Mouse (Mus musculus) neural tube, embryonic 15.5 days (tissue): ENCODE results near the gene Prkcq. TPM values are rescaled to one million over a fixed set of nuclear protein-coding genes. Genes with fewer than 3 reads are reported as not detected.

ENCODE experiments used
- ATAC-seq: fragments of 200-750 bp; cut with Nextera tagmentation; 2 replicates; pipeline ENCODE4 v1.8.0; 2017; ENCODE audit warnings: mild to moderate bottlenecking, moderate TSS enrichment, moderate library complexity; ENCODE audit not compliant: low FRiP score
- H3K27ac ChIP-seq: fragments of 300-500 bp; sonication (generic); replicated peaks from 2 replicates; pipeline ENCODE4 v1.5.1; 2015; ENCODE audit warnings: mild to moderate bottlenecking, inconsistent platforms
- H3K27me3 ChIP-seq: fragments of 300-500 bp; sonication (generic); replicated peaks from 2 replicates; pipeline ENCODE4 v1.6.1; 2015; ENCODE audit warnings: inconsistent platforms
- H3K36me3 ChIP-seq: fragments of 300-500 bp; sonication (generic); 2 replicates; pipeline ENCODE4 v1.6.1; 2015; ENCODE audit warnings: inconsistent platforms
- H3K4me1 ChIP-seq: fragments of 300-500 bp; sonication (generic); 2 replicates; pipeline ENCODE4 v1.6.1; 2015; ENCODE audit warnings: inconsistent platforms
- H3K4me2 ChIP-seq: fragments of 300-500 bp; sonication (generic); 2 replicates; pipeline ENCODE4 v1.6.1; 2015; ENCODE audit warnings: inconsistent platforms, mild to moderate bottlenecking, moderate library complexity
- H3K4me3 ChIP-seq: fragments of 300-500 bp; sonication (generic); replicated peaks from 2 replicates; pipeline ENCODE4 v1.5.1; 2015; ENCODE audit warnings: mild to moderate bottlenecking, inconsistent platforms
- H3K9ac ChIP-seq: fragments of 300-500 bp; sonication (generic); replicated peaks from 2 replicates; pipeline ENCODE4 v1.6.1; 2015; ENCODE audit warnings: mild to moderate bottlenecking, inconsistent platforms
- H3K9me3 ChIP-seq: fragments of 300-500 bp; sonication (generic); replicated peaks from 2 replicates; pipeline ENCODE4 v1.6.1; 2016; ENCODE audit warnings: inconsistent platforms
- WGBS: fragments of 180-500 bp; shearing (Covaris S2); methylation state at CpG from one replicate; pipeline ENCODE4 v1.1.7; 2015; ENCODE audit warnings: mixed read lengths; 5-methylcytosine and 5-hydroxymethylcytosine counted together
- polyA plus RNA-seq: library from polyadenylated mRNA; unstranded; fragments of >200 nt; fragmentation: Nextera tagmentation; extraction: Ambion mirVana; gene quantifications from 2 replicates; pipeline ENCODE4 v1.2.1, GENCODE M21; 2015

Prkcq gene
- polyA plus RNA-seq, 1 experiment from 2014 or later = 33.1 TPM

DNA sequence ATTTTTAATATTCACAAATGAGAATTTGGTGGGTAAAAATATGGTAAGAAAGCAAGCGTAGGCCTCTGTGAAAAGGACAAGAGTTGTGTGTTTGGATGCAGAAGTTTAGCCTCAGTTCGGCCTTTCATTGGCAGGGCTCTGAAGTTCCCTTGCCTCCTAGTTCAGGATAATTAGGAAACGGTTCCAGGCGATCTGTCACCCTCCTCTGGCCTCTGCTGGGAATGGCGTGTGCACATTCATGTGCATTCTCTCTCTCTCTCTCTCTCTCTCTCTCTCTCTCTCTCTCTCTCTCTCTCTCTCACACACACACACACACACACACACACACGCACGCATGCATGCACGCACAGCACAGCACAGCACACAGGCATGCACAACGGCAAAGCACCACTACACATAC lies 93.5 kb downstream of the Prkcq start:
- Histone ChIP-seq H3K9ac (no peak overlapping the region), H3K9me3 (no peaks in the 10 kb centered on the region), H3K4me3 (no peak overlapping the region), H3K27ac (no peak overlapping the region), H3K27me3 (no peaks in the 10 kb centered on the region), H3K36me3 (no peaks in the 10 kb centered on the region), H3K4me1 (no peaks in the 10 kb centered on the region), H3K4me2 (no peak overlapping the region)
- no peak for ATAC-seq
- 79% methylated on average over 9 of the region's 9 CpGs for WGBS

DNA sequence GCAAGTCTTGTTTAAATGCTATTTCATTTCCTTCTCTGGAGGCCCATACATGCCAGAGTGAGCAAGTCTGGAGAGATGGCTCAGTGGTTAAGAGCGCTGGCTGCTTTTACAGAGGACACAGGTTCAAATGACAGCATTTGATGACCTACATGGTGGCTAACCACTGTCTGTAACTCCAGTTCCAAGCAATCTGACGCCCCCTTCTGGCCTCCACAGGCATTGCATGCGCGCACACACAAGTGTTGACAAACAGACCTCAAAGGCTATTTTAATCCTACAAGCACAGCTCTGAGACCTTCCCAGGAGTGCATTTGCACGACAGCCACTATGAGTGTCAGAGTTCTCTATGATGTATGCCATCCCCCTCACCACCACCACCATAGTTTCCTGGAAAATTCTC lies 94.4 kb downstream of the Prkcq start:
- H3K36me3 ChIP-seq = no peaks in the 10 kb centered on the region
- no peaks in the 10 kb centered on the region for H3K4me1 ChIP-seq
- H3K4me2 ChIP-seq = no peak overlapping the region
- no peaks in the 10 kb centered on the region for H3K27me3 ChIP-seq
- H3K9me3 ChIP-seq = no peaks in the 10 kb centered on the region
- H3K4me3 ChIP-seq = no peak overlapping the region
- H3K9ac ChIP-seq = no peak overlapping the region
- ATAC-seq = no peak
- no peak overlapping the region for H3K27ac ChIP-seq
- WGBS = 75% methylated on average over 5 of the region's 5 CpGs

DNA sequence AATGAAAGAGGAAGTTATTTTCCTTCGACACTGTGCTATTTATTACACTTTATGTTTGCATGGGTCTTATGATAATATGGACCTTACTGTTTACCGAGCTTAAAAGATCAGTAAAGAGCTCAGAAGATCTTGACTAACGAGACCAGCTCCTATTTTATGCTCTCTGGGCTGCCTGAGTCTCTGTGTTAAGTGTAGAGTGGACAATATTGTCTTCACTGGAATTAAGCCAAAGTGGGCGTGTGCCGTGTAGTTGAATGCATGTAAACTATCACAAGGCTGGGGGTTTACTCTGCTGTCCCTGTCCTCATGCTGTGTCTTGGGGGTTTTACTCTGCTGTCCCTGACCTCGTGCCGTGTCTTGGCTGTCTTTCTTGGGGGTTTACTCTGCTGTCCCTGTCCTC lies 107.1 kb downstream of the Prkcq start:
- Histone ChIP-seq H3K4me2 (no peak overlapping the region), H3K36me3 (no peaks in the 10 kb centered on the region), H3K9ac (no peak overlapping the region), H3K27ac (no peak overlapping the region), H3K4me3 (no peak overlapping the region), H3K9me3 (no peaks in the 10 kb centered on the region), H3K27me3 (no peaks in the 10 kb centered on the region), H3K4me1 (no peaks in the 10 kb centered on the region)
- ATAC-seq = no peak
- WGBS = 74% methylated on average over 7 of the region's 7 CpGs

DNA sequence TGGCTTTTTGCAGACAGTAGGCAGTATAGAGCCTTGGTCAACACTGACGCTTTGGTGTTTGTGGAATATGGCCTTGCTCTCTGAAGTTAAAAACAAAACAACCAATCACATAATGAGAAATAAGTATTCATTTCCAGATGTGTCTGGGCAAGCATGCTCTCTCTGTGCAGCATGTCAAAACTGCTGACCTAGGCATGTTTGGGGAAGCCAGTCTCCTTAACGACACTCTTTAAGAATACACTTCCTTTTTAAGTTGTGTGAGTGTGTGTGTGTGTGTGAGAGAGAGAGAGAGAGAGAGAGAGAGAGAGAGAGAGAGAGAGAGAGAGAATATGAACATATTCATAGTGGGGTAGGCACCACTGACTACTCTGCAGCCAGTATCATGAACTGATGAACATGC lies 108.3 kb downstream of the Prkcq start:
- Histone ChIP-seq H3K36me3 (no peaks in the 10 kb centered on the region), H3K4me1 (no peaks in the 10 kb centered on the region), H3K27me3 (no peaks in the 10 kb centered on the region), H3K4me2 (no peak overlapping the region), H3K9me3 (no peaks in the 10 kb centered on the region), H3K4me3 (no peak overlapping the region), H3K27ac (no peak overlapping the region), H3K9ac (no peak overlapping the region)
- ATAC-seq = no peak
- WGBS = 85% methylated on average over 2 of the region's 2 CpGs

DNA sequence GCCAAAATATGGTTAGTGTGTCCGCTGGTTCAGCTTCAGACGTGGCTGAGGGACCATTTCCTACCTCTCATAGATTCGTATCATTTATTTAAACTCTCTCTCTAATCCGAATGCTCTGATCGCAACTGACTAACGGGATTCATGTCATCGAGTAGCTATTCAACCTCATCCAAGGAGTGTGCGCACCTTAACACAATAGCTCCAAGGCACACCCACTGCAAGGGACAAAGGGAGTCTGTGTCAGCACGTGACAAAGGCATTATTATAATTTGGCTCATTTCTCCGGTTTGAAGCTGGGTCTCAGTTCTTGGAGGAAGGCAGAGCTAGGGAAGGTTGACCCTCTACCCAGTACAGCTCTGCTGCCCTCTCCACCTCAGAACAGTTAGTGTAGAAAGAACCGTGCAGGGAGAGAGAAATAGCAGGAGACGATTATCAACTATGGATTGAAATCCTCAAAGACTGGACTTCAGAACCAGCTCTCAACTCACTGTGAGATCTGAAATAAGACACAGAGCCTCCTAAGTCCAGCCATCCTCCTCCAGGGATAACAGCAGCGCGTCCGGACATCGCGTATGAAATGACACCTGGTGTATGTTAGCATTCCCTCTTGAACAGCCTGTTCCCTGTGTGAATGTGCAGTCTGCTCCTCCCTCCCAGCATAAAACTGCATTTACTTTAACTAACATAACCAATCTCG lies 116.1 kb downstream of the Prkcq start:
- no peaks in the 10 kb centered on the region for H3K9me3 ChIP-seq
- H3K9ac ChIP-seq = no peak overlapping the region
- H3K4me3 ChIP-seq = no peak overlapping the region
- 70% methylated on average over 18 of the region's 18 CpGs for WGBS
- peak; percentile 73 for ATAC-seq
- no peaks in the 10 kb centered on the region for H3K36me3 ChIP-seq
- no peaks in the 10 kb centered on the region for H3K27me3 ChIP-seq
- 0 out of 2 replicates have a peak, but pooled peaks cover 4% of the 10 kb centered on the region for H3K4me1 ChIP-seq
- H3K27ac ChIP-seq = no peak overlapping the region
- peak overlapping the region; percentile 27; the same call in 1 of the 2 replicates for H3K4me2 ChIP-seq

DNA sequence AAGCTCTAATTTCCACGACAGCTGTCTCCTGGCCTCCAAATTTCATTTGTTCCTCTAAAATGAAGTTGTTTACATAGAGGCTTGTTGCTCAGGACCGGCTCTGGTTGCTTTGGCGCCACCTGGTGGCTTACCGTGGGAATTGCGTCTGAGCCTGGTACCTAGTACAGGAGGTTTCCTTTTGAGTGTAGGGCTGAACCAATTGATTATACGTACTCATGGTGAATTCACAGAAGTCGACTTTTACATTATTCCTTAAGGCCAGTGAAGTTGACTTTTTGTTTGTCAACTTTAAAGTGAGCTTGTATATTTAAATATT lies 116.6 kb downstream of the Prkcq start:
- Histone ChIP-seq H3K4me1 (0 out of 2 replicates have a peak, but pooled peaks cover 4% of the 10 kb centered on the region), H3K9ac (no peak overlapping the region), H3K4me2 (peak overlapping the region; percentile 27; the same call in 1 of the 2 replicates)

DNA sequence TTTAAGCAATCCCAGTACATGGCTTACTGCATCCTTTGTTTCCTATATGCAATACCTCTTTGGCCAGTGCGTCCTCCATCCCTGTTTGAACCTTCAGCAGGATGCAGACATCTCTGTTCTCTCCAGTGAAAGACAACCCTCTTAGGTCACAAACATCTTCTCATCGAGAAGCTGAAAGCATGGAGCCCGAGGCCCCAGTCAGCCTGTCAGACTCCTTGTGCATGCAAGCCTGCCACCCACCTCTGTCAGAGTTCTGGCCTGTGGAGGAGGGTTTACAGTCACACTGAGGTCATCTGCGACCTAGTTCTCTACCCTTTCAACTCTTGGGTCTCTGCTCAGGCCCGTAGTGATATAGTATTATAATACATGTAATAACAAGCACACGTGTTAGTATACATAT lies 119.0 kb downstream of the Prkcq start:
- H3K27me3 ChIP-seq = no peaks in the 10 kb centered on the region
- H3K4me2 ChIP-seq = no peak overlapping the region

More for the DNA sequence above, 116.6 kb downstream of the Prkcq start:
- H3K4me3 ChIP-seq = no peak overlapping the region
- no peaks in the 10 kb centered on the region for H3K36me3 ChIP-seq
- peak; percentile 91 for ATAC-seq
- H3K27ac ChIP-seq = no peak overlapping the region
- H3K9me3 ChIP-seq = no peaks in the 10 kb centered on the region
- H3K27me3 ChIP-seq = no peaks in the 10 kb centered on the region
- 5% methylated on average over 7 of the region's 7 CpGs for WGBS

DNA sequence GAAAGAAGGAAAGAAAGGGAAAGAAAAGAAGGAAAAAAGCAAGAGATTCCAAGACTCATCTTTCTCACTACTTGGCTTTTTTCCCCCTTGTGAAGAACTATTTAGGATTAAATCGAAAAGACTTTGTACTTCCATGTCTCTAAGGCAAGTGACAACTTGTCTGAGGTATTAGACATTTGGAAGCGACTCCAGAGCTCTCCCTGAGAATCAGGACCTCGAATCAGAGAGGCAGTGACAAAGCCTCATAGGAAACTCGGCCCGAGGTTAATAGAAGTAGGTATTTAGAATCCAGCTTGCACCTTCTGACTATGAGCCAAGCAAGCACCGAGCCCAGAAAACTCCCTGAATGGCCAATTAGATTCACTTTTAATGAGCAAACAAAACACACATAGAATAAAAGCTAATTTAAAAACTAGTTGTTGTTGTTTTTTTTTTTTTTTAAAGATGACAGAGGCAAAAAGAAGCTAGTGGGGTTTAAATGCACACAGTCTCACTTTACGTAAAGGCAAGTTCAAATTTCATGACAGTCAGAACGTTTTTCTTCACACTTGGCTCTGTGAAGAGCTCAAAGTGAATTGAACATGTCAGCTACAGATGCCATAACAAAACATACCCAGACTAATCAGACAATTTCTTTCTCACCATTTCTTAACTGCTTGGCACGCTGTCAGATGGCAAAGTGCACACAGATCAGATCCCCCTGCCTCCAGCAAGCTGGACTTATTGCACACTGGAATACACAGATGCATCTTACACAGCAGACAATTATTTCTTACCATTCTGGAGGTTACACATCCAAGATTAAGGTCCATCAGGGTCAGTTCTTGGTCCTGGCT lies 119.9 kb downstream of the Prkcq start:
- no peak overlapping the region for H3K4me3 ChIP-seq
- no peak overlapping the region for H3K4me2 ChIP-seq
- no peak for ATAC-seq
- no peak overlapping the region for H3K9ac ChIP-seq
- 0 out of 2 replicates have a peak, but pooled peaks cover 4% of the 10 kb centered on the region for H3K4me1 ChIP-seq
- H3K27me3 ChIP-seq = no peaks in the 10 kb centered on the region
- no peak overlapping the region for H3K27ac ChIP-seq
- WGBS = 73% methylated on average over 9 of the region's 9 CpGs
- H3K36me3 ChIP-seq = no peaks in the 10 kb centered on the region
- no peaks in the 10 kb centered on the region for H3K9me3 ChIP-seq

More for the DNA sequence above, 119.0 kb downstream of the Prkcq start:
- WGBS = 97% methylated on average over 6 of the region's 6 CpGs
- no peak for ATAC-seq
- H3K4me1 ChIP-seq = 0 out of 2 replicates have a peak, but pooled peaks cover 4% of the 10 kb centered on the region
- H3K36me3 ChIP-seq = no peaks in the 10 kb centered on the region
- no peaks in the 10 kb centered on the region for H3K9me3 ChIP-seq
- no peak overlapping the region for H3K27ac ChIP-seq
- no peak overlapping the region for H3K4me3 ChIP-seq
- H3K9ac ChIP-seq = no peak overlapping the region

DNA sequence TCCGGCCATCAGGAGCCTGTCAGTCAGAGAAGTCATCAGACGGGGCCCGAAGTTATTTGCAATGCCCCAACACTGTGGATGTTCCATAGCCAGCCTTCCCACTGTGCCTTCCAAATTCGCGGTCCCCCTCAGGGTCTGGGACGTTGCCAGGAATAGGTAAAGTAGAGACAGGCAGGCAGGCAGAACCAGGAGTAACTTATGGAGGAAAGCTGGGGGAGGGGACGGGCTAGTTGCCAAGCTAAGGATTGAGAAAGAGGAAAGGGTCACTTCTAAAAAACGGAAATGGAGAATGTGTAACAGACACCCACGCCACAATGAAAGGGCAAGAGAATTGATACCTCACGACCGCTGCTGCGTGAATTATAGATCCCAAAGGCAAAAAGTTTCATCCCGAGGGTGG lies 121.2 kb downstream of the Prkcq start:
- Histone ChIP-seq H3K4me3 (no peak overlapping the region), H3K9ac (no peak overlapping the region), H3K4me2 (no peak overlapping the region), H3K27ac (no peak overlapping the region), H3K36me3 (no peaks in the 10 kb centered on the region), H3K4me1 (0 out of 2 replicates have a peak, but pooled peaks cover 3% of the 10 kb centered on the region), H3K9me3 (no peaks in the 10 kb centered on the region), H3K27me3 (no peaks in the 10 kb centered on the region)
- ATAC-seq = no peak
- 88% methylated on average over 13 of the region's 13 CpGs for WGBS

DNA sequence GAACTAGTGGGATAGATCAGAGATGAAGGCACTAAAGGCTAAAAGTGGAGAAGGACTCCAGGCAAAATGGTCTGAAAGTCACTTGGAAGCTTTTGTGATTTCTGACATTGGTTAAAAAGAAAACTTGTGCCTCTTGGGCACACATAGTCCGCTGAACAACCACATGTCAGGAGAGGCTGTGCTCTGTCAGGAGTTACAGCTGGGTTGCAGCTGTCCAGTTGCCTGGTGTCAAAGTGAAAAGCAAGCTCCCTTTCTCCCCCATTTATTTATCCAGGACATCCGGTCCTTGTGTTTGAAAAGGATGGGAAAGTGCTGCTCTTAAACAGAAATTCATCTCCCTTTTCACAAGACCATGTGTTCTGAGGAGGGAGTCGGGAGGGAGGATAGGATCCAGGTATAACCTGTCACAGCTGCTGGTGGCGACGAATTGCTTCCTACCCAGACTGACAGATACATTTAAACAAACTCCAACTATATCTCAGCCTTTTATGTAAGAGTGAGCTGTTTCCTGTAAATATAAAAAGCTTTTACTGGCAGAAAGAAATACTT lies 122.8 kb downstream of the Prkcq start:
- ATAC-seq = no peak
- WGBS = 78% methylated on average over 5 of the region's 5 CpGs
- no peak overlapping the region for H3K9ac ChIP-seq

DNA sequence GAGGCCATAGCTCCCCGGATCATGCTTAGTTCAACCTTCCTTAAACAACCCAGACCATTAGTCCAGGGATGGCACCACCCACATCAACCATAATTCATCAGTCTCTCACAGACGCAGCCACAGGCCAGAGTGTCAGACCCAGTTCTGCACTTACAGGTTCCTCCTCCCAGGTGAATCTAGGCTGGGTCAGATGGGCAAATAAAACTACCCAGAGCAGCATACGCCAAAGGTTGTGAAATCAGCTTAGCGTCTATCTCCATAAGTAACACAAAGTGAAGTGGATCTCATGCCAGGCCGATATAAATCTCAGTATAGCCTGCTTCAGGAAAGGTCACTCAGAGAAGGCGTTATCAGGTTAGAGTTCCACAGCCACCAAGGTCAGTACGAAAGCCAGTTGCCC lies 126.9 kb downstream of the Prkcq start:
- H3K9me3 ChIP-seq = no peaks in the 10 kb centered on the region
- ATAC-seq = no peak
- no peak overlapping the region for H3K9ac ChIP-seq
- no peaks in the 10 kb centered on the region for H3K4me1 ChIP-seq
- no peak overlapping the region for H3K4me2 ChIP-seq
- H3K27me3 ChIP-seq = no peaks in the 10 kb centered on the region
- no peaks in the 10 kb centered on the region for H3K36me3 ChIP-seq
- H3K27ac ChIP-seq = no peak overlapping the region
- no peak overlapping the region for H3K4me3 ChIP-seq
- WGBS = 93% methylated on average over 7 of the region's 7 CpGs

More for the DNA sequence above, 122.8 kb downstream of the Prkcq start:
- no peak overlapping the region for H3K27ac ChIP-seq
- H3K36me3 ChIP-seq = no peaks in the 10 kb centered on the region
- no peak overlapping the region for H3K4me3 ChIP-seq
- H3K4me1 ChIP-seq = no peaks in the 10 kb centered on the region
- no peaks in the 10 kb centered on the region for H3K27me3 ChIP-seq
- no peaks in the 10 kb centered on the region for H3K9me3 ChIP-seq
- no peak overlapping the region for H3K4me2 ChIP-seq

DNA sequence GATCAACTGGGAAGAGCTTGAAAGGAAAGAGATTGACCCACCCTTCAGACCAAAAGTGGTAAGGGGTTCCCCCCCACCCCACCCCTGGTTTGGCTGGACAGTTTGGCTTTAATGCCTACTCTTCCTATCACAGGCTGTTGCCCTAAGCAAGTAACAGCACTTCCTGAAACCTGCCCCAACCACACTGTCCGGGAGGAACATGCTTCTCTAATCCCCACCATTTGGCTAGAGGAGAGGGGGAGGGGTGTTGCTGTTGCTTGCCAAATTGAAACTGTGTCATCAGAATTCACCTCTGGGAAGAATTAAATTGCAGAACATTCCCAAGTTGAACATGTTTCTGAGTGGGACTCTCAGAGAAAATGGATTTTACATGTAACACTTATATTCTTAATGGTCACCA lies 127.5 kb downstream of the Prkcq start:
- Histone ChIP-seq H3K36me3 (no peaks in the 10 kb centered on the region), H3K27ac (no peak overlapping the region), H3K4me3 (no peak overlapping the region), H3K9ac (no peak overlapping the region), H3K9me3 (no peaks in the 10 kb centered on the region), H3K4me1 (no peaks in the 10 kb centered on the region), H3K27me3 (no peaks in the 10 kb centered on the region), H3K4me2 (no peak overlapping the region)
- no peak for ATAC-seq
- WGBS = 32% methylated on average over 1 of the region's 1 CpGs
